Mouse (Mus musculus) right cerebral cortex, postnatal 14 days (tissue): Measurements from ENCODE around the gene Nme4.

ENCODE experiments used
- DNase-seq: peaks from one replicate; pipeline ENCODE4 v3.0.0; 2022

The Nme4 gene

GRCm38 (mm10) chr17:26057787-26058567 lies 37.4 kb downstream of the Nme4 start:
- DNase-seq = no peak

GRCm38 (mm10) chr17:26057278-26057677 lies 38.1 kb downstream of the Nme4 start:
- DNase-seq = no peak

GRCm38 (mm10) chr17:26055164-26055563 lies 40.2 kb downstream of the Nme4 start:
- DNase-seq = no peak

- no peak for DNase-seq
Observed at GRCm38 (mm10) chr17:26054133-26054845, 41.1 kb downstream of the Nme4 start.

- DNase-seq = no peak
Observed at GRCm38 (mm10) chr17:26052706-26053105, 42.7 kb downstream of the Nme4 start.

GRCm38 (mm10) chr17:26052074-26052473 lies 43.3 kb downstream of the Nme4 start:
- DNase-seq = no peak

- DNase-seq = no peak
Observed at GRCm38 (mm10) chr17:26048118-26048517, 47.3 kb downstream of the Nme4 start.

- no peak for DNase-seq
Observed at GRCm38 (mm10) chr17:26046253-26046997, 49.0 kb downstream of the Nme4 start.

- DNase-seq = no peak
Observed at GRCm38 (mm10) chr17:26045285-26045684, 50.1 kb downstream of the Nme4 start.

GRCm38 (mm10) chr17:26043249-26043636 lies 52.2 kb downstream of the Nme4 start:
- peak; percentile 75 for DNase-seq

- peak; percentile 23 for DNase-seq
Observed at GRCm38 (mm10) chr17:26042599-26043248, 52.7 kb downstream of the Nme4 start.
